Mouse (Mus musculus) bone marrow, adult 2 months (tissue): Measurements from ENCODE around the gene Dmrt1. TPM values are rescaled to one million over a fixed set of nuclear protein-coding genes. Genes with fewer than 3 reads are reported as not detected.

Experiments
- H3K27ac ChIP-seq: fragments of 200-500 bp; 2 replicates; pipeline ENCODE4 v1.5.1; 2012; ENCODE audit warnings: low read depth, mild to moderate bottlenecking, control low read depth, inconsistent platforms, low read length; ENCODE audit not compliant: control insufficient read depth, poor library complexity, insufficient read depth
- H3K4me1 ChIP-seq: fragments of 200-500 bp; 2 replicates; pipeline ENCODE4 v1.6.1; 2011; ENCODE audit warnings: low read length; ENCODE audit not compliant: control insufficient read depth, insufficient read depth
- H3K4me3 ChIP-seq: fragments of 200-500 bp; replicated peaks from 2 replicates; pipeline ENCODE3; 2011; ENCODE audit warnings: mild to moderate bottlenecking, low read depth, low read length, control low read depth; ENCODE audit not compliant: control insufficient read depth
- CTCF ChIP-seq: fragments of 200-500 bp; IDR thresholded peaks from 2 replicates; pipeline ENCODE4 v1.5.1; 2011; ENCODE audit warnings: low read length, control low read depth; ENCODE audit not compliant: control insufficient read depth, insufficient read depth
- POLR2A ChIP-seq: fragments of 200-500 bp; IDR thresholded peaks from 2 replicates; pipeline ENCODE4 v1.6.1; 2011; ENCODE audit warnings: low read depth, mild to moderate bottlenecking, control low read depth, low read length, borderline replicate concordance; ENCODE audit not compliant: control insufficient read depth
- WGBS: fragments of 180-500 bp; shearing (Covaris S2); methylation state at CpG from one replicate; pipeline ENCODE4 v1.1.7; 2018; 5-methylcytosine and 5-hydroxymethylcytosine counted together
- polyA plus RNA-seq: library from polyadenylated mRNA; stranded (reverse); fragments of >200 nt; gene quantifications from 2 replicates; pipeline ENCODE4 v1.2.4, GENCODE M21; 2011; ENCODE audit warnings: low replicate concordance; ENCODE audit not compliant: missing spikeins, insufficient read depth, insufficient read length

Gene Dmrt1
- polyA plus RNA-seq, 1 experiment = not detected

GRCm38 (mm10) chr19:25579440-25579839 lies 74.0 kb downstream of the Dmrt1 start:
- Histone ChIP-seq H3K4me3 (no peak overlapping the region), H3K27ac (no peak overlapping the region), H3K4me1 (no peaks in the 10 kb centered on the region)
- 84% methylated on average over 2 of the region's 2 CpGs for whole genome bisulfite sequencing
- 0 out of 2 replicates have a peak, but pooled peaks have one; percentile 22 for TF ChIP-seq CTCF
- no peak for TF ChIP-seq POLR2A

- Histone ChIP-seq H3K4me1 (no peaks in the 10 kb centered on the region), H3K27ac (no peak overlapping the region), H3K4me3 (no peak overlapping the region)
- 57% methylated on average over 3 of the region's 3 CpGs for WGBS
- TF ChIP-seq CTCF (no peak), POLR2A (no peak)
Observed at GRCm38 (mm10) chr19:25597717-25598232, 92.4 kb downstream of the Dmrt1 start.

- H3K4me3 ChIP-seq = no peak overlapping the region
- no peaks in the 10 kb centered on the region for H3K4me1 ChIP-seq
- no peak overlapping the region for H3K27ac ChIP-seq
- no peak for TF ChIP-seq POLR2A
- no peak for TF ChIP-seq CTCF
- 19% methylated on average over 4 of the region's 4 CpGs for WGBS
Observed at GRCm38 (mm10) chr19:25598626-25599025, 93.2 kb downstream of the Dmrt1 start.

GRCm38 (mm10) chr19:25601966-25602365 lies 96.5 kb downstream of the Dmrt1 start:
- WGBS = 7% methylated on average over 8 of the region's 8 CpGs
- H3K4me3 ChIP-seq = no peak overlapping the region
- no peak overlapping the region for H3K27ac ChIP-seq
- H3K4me1 ChIP-seq = no peaks in the 10 kb centered on the region; the same call in 1 of the 2 replicates
- no peak for TF ChIP-seq POLR2A
- TF ChIP-seq CTCF = no peak

GRCm38 (mm10) chr19:25607461-25608205 lies 102.2 kb downstream of the Dmrt1 start:
- no peak for TF ChIP-seq POLR2A
- no peak for TF ChIP-seq CTCF
- WGBS = 3% methylated on average over 21 of the region's 21 CpGs
- H3K27ac ChIP-seq = no peak overlapping the region
- H3K4me3 ChIP-seq = no peak overlapping the region
- H3K4me1 ChIP-seq = no peaks in the 10 kb centered on the region; the same call in 1 of the 2 replicates

- Histone ChIP-seq H3K27ac (no peak overlapping the region), H3K4me1 (no peaks in the 10 kb centered on the region; the same call in 1 of the 2 replicates), H3K4me3 (no peak overlapping the region)
- no peak for TF ChIP-seq CTCF
- TF ChIP-seq POLR2A = no peak
- WGBS = 9% methylated on average over 7 of the region's 7 CpGs
Observed at GRCm38 (mm10) chr19:25608206-25608580, 102.8 kb downstream of the Dmrt1 start.

GRCm38 (mm10) chr19:25608961-25609850 lies 103.8 kb downstream of the Dmrt1 start:
- no peaks in the 10 kb centered on the region; the same call in 1 of the 2 replicates for H3K4me1 ChIP-seq
- no peak overlapping the region for H3K4me3 ChIP-seq
- H3K27ac ChIP-seq = no peak overlapping the region
- WGBS = 5% methylated on average over 33 of the region's 33 CpGs
- TF ChIP-seq CTCF = no peak
- TF ChIP-seq POLR2A = no peak

GRCm38 (mm10) chr19:25610015-25610410 lies 104.6 kb downstream of the Dmrt1 start, which contains the start of gene Dmrt3:
Gene Dmrt3 (plus strand): TSS chr19:25610301.
- Histone ChIP-seq H3K4me1 (no peaks in the 10 kb centered on the region; the same call in 1 of the 2 replicates), H3K27ac (no peak within 1 kb of the TSS; the same call in 1 of the 2 replicates), H3K4me3 (no peak within 1 kb of the TSS)
- no peak for TF ChIP-seq POLR2A
- TF ChIP-seq CTCF = no peak
- under 1% methylated on average over 29 of the region's 29 CpGs for WGBS
